Mouse (Mus musculus): ENCODE measurements at regions not wholly inside any gene's neighbourhood (a gene's known extent, or its start where the extent isn't known, plus 50 kb on each side); places are given as distances from the start of the nearest gene placed in this dataset.
A peak's percentile ranks its signal among the peaks of the same experiment; 100 is the strongest.

- peak in 1 of 2 experiments; percentile 36 for DNase-seq (ENCODE audit: inconsistent age in 2 of 2, low spot score in 1 of 2)
Measured at GRCm38 (mm10) chr9:41257244-41257643, 95.7 kb upstream of the Ubash3b start.

DNA sequence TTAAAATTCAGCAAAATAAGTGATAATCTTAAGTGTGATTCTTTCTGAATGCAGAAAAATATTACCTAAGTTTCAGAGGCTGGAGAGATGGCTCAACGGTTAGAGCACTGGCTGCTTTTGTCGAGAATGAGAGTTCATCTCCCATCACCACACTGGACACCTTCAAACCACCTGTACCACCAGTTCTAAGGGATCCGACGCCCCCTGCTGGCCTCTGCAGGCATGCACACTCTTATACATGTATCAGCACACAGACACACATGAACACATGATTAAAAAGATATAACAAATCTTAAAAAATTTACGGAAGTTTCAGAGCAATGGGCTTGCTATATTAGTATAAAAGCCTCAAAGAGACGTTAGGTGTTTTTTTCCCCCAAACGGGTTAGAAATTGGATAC, 80.9 kb upstream of the Ubash3b start:
- DNase-seq (ENCODE audit: inconsistent age in 2 of 2, low spot score in 1 of 2), result no peak

DNA sequence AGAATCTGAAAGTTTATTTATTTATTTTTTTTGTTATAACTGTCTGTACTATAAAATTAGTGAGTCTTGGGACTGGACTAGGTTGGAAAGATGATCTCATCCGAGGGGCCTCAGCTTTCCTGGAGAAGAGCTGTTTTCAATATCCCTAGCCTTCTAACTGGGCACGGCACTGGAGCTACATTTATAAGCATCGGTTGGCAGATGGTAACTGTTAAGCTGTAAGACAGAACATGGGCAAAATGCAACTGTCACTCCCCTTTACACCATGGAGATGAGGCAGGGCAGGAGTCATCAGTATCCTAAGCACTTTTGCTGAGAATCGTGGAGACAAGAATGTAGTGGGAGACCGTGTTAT, 77.6 kb upstream of the Ubash3b start:
- DNase-seq (ENCODE audit: inconsistent age in 2 of 2, low spot score in 1 of 2), result no peak

DNA sequence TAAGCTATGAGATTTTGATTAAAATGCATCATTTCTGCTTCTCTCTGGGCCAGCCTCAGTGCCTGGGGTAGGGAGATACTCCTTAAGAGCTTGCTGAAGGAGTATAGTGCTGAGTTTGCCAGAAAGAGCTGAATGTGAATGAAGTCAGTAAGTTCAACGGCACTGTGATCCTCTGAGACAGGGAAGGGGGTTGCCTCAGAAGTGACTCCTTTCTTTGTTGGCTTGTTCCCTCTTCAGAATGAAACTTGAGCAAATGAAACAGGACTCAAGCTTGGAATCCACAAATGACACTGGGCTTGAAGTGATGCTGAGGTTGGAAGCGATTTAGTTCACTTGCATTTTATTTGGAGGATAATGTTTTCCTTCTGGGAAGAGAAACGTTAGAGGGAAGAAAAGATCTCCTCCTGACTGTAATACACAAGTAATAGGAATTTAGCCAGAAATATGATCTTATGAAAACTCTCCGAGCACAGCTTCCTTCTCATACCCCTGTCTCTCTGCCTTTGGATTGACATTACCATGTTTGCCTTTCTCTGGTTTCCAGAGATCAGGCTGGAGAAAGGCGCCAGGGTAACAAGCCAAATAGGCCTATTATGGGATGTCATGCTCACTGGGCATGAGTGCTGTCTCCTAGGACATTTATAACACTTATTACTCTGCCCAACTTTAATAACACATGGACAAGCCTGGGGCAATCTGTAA, 77.0 kb upstream of the Ubash3b start:
- DNase-seq (ENCODE audit: inconsistent age in 2 of 2, low spot score in 1 of 2), result no peak

DNA sequence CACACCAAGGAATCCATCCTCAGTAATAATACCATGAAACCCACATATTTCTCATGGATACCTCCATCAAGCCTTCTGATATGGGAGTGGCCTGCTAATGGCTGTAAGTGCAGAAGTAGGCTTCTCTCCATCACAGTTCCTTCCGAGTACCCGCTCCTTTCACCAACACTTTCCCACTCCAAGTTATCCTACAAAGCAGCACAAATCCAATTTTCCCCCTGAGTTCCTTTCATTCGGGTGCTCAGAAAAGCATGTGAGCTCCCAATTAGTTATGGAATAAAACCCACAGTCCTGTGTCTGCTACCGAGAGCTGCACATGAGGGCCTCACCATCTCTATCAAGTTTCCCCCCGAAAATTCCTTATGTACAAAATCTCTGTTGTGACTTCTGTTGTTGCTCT, 75.8 kb upstream of the Ubash3b start:
- no peak for DNase-seq (ENCODE audit: inconsistent age in 2 of 2, low spot score in 1 of 2)

DNA sequence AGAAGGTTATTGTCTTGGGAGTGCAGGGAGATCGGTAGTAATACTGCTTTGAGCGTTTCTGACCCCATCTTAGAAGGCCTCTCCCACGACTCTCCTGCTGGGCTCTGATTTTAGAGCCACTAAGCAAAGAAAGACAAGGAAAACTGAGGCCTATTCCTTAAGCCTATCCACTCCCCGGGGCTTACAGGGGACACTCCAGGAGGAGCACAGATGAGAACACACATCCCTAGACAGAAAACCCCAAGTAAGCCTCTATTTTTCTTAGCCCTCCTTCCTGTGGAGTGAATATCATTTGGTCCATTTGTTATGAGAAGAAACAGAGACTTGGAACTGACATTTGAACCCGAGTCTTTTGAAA, 67.7 kb upstream of the Ubash3b start:
- DNase-seq (ENCODE audit: inconsistent age in 2 of 2, low spot score in 1 of 2), result no peak

DNA sequence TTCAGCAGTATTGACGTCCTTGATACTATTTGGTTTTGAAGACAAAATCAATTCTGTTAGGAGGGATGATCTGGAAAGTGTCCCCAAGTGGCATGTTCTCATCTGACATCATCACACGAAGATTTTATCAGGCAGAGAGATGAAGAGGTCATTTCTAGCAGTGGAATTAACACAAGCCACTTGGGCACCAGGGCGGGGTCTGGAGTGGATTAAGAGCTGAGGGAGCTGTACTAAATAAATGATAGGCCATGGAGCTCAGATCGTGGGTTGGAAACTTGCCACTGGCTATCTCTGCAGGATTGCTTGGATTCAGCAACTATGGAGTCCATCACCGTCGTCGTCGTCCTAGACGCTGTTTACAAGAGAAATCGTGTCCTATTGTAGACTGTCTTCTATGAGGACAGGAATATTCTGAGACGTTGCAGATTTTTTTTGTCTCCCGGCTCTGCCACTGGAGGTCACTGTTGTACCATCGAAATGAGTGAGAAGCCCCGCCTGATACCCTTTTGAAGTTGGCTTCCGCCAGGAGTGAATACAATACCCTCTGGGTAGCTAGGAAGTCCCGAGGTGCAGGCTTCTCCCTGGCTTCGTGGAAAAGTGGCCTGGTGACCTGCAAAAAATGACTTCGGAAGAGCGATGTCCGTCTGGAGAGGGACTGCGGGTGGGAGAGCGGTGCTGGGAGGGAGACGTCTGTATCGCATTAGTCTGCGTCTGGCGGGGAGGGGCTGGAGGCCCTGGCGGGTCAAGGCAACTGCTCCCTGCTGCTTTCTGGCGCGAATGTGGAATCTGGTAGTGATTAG, 67.1 kb upstream of the Ubash3b start:
- DNase-seq (ENCODE audit: inconsistent age in 2 of 2, low spot score in 1 of 2), result peak; percentile 88 to 97

GRCm38 (mm10) chr9:41223406-41223805, 61.9 kb upstream of the Ubash3b start:
- no peak for DNase-seq (ENCODE audit: inconsistent age in 2 of 2, low spot score in 1 of 2)

- DNase-seq (ENCODE audit: inconsistent age in 2 of 2, low spot score in 1 of 2), result no peak
Measured at GRCm38 (mm10) chr9:41222346-41223015, 61.0 kb upstream of the Ubash3b start.

DNA sequence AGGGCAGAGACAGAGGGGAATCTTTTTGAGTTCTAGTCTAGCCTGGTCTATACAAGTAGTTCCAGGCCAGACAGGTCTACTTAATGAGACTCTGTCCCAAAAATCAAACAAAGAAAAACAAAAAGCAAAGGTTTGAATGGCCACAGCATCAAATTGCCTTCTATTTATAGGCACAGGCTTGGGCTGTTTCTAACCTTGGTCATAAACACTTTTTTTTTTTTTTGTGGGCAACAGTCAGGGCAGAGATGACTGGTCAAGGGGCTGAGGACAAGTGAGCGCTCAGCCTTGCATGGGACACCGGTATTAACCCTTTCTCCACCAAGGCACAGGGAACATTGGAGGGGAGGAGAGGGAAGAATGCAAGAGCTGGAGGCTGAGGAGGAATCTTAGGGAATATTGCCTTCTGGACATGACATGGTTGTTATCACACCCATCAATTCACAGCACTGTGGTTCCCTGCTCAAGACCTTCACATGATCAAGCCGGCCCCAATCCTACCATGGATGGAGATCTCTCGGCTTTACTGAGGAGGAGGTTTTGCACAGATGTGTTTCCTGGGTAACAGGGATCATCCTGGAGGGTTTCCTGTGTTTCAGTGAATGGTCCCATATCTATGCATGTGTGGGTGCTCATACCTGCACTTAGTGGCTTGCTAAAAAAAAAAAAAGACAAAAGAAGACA, 59.8 kb upstream of the Ubash3b start:
- DNase-seq (ENCODE audit: inconsistent age in 2 of 2, low spot score in 1 of 2), result no peak

GRCm38 (mm10) chr9:41220105-41220669, 58.7 kb upstream of the Ubash3b start:
- no peak for DNase-seq (ENCODE audit: inconsistent age in 2 of 2, low spot score in 1 of 2)

- no peak for DNase-seq (ENCODE audit: inconsistent age in 2 of 2, low spot score in 1 of 2)
Measured at GRCm38 (mm10) chr9:41218702-41219101, 57.2 kb upstream of the Ubash3b start.

DNA sequence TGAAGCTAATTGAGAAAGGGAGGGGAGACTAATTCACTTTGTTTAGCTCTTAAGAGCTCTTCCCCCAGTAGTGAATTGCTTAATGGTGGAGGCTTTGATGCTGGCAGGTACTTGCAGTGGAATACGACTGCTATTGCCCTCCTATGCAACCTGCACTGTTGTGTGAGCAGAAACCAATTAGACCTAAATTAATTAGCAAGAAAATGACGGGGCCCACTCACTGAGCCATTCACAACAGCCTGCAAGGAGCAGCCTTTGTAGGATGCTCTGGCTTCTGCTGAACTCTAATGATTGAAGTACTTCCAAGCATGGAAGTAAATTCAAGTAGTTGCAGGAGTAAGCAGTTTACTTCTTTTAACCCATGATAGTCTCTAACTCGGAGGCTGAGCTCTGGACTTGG, 54.8 kb upstream of the Ubash3b start:
- DNase-seq (ENCODE audit: inconsistent age in 2 of 2, low spot score in 1 of 2), result no peak

DNA sequence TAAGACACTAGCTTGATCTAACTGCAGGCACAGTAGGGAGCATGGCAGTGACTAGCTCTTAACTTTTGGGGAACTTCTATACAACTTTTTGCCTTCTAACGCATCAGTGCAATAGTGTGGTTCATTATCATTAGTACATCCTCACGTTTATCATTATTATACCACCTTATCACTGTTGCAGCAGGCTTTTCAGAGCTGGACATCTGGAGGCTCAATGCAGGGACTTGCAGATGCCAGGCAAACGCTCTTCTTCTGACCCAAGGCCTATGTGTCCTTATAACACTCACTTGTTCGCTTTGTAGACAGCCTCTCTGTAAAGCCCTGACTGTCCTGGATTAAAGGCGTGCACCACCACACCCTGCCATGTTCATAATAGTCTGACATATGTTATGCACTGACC, 53.5 kb upstream of the Ubash3b start:
- no peak for DNase-seq (ENCODE audit: inconsistent age in 2 of 2, low spot score in 1 of 2)

GRCm38 (mm10) chr9:41212943-41213529, 51.5 kb upstream of the Ubash3b start:
- DNase-seq (ENCODE audit: inconsistent age in 2 of 2, low spot score in 1 of 2), result no peak

DNA sequence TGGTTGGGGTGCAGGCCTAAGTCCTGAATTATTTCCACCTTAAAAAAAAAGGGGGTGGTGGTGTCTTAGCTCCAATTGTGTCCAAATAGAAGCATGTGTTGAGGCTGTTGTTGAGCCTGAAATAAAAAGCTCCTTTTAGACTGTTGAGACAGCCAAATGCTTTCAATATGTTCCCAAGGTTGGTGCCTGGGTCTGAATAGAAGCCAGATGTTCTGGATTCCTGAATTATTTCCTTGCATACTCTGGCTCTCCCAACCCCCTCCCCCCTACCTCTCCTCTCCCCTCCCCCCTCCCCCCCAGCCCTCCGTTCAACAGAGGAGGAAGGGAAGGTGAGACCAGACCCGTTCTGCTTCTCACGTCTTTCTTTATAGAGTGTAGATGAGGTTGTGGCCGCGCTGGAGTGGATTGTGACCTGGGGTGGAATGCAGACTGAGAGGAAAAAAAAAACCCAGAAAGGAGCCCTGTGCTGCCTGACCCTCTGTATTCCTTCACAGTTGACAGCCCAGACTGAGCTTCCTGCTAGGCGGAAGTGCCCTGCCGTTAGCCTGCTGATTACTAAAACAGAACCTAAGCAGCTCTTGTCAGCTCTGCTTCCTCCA, 50.9 kb upstream of the Ubash3b start:
- peak in 1 of 2 experiments; percentile 52 for DNase-seq (ENCODE audit: inconsistent age in 2 of 2, low spot score in 1 of 2)

DNA sequence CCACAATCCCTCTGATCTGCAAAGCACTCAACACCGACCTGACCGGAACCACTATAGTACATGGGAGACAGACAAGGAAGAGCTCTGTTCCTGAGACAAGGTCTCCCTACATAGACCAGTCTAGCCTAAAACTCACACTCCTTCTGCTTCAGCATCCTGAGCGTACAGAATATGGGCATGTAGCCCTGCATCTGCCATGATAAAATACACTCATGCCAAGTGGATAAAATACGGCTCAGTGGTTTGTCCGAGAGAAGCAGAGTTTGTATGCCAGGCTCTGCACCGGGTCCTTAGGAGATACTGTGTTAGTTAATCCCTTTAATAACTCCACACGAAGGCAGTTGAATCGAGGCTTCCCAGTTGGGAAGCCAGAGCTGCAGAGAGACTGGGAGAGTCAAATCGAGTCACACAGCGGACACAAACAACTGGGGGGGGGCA, 50.4 kb upstream of the Ubash3b start:
- no peak for DNase-seq (ENCODE audit: inconsistent age in 2 of 2, low spot score in 1 of 2)
